Mouse (Mus musculus) kidney, embryonic 14.5 days (tissue): ENCODE results near the gene Gfm2. TPM values are rescaled to one million over a fixed set of nuclear protein-coding genes. Genes with fewer than 3 reads are reported as not detected.

Experiments
- ATAC-seq: fragments of 200-750 bp; cut with Nextera tagmentation; 2 replicates; pipeline ENCODE4 v1.8.0; 2017; ENCODE audit warnings: moderate number of reproducible peaks, mild to moderate bottlenecking, moderate TSS enrichment, moderate library complexity; ENCODE audit not compliant: low FRiP score, low TSS enrichment
- H3K27ac ChIP-seq: fragments of 300-500 bp; sonication (generic); 2 replicates; pipeline ENCODE4 v1.5.1; 2014; ENCODE audit warnings: low read depth, mild to moderate bottlenecking, low read length, moderate library complexity, mixed read lengths
- H3K27me3 ChIP-seq: fragments of 300-500 bp; sonication (generic); 2 replicates; pipeline ENCODE4 v1.6.1; 2014; ENCODE audit warnings: mild to moderate bottlenecking, low read length; ENCODE audit not compliant: control insufficient read depth, insufficient read depth
- H3K36me3 ChIP-seq: fragments of 300-500 bp; sonication (generic); 2 replicates; pipeline ENCODE4 v1.6.1; 2014; ENCODE audit warnings: low read length, mixed read lengths; ENCODE audit not compliant: control insufficient read depth, insufficient read depth
- H3K4me1 ChIP-seq: fragments of 300-500 bp; sonication (generic); 2 replicates; pipeline ENCODE4 v1.6.1; 2014; ENCODE audit warnings: low read length, mixed read lengths; ENCODE audit not compliant: control insufficient read depth, insufficient read depth
- H3K4me2 ChIP-seq: fragments of 300-500 bp; sonication (generic); replicated peaks from 2 replicates; pipeline ENCODE4 v1.6.1; 2014; ENCODE audit warnings: low read depth, mild to moderate bottlenecking, low read length
- H3K4me3 ChIP-seq: fragments of 300-500 bp; sonication (generic); 2 replicates; pipeline ENCODE4 v1.5.1; 2014; ENCODE audit warnings: mild to moderate bottlenecking, low read length
- H3K9ac ChIP-seq: fragments of 300-500 bp; sonication (generic); 2 replicates; pipeline ENCODE4 v1.6.1; 2014; ENCODE audit warnings: low read depth, mild to moderate bottlenecking, low read length, moderate library complexity
- H3K9me3 ChIP-seq: fragments of 300-500 bp; sonication (generic); 2 replicates; pipeline ENCODE4 v1.6.1; 2016; ENCODE audit warnings: low read length; ENCODE audit not compliant: control insufficient read depth
- WGBS: fragments of 180-500 bp; shearing (Covaris S2); extraction: QIAGEN DNeasy Blood & Tissue Kit; methylation state at CpG from one replicate; pipeline ENCODE4 v1.1.7; 2014; 5-methylcytosine and 5-hydroxymethylcytosine counted together
- polyA plus RNA-seq: library from polyadenylated mRNA; unstranded; fragments of >200 nt; fragmentation: Nextera tagmentation; extraction: Ambion mirVana; gene quantifications from 2 replicates; pipeline ENCODE4 v1.2.1, GENCODE M21; 2014

Gene Gfm2
- polyA plus RNA-seq, 1 experiment from 2014 or later = 35.3 TPM

DNA sequence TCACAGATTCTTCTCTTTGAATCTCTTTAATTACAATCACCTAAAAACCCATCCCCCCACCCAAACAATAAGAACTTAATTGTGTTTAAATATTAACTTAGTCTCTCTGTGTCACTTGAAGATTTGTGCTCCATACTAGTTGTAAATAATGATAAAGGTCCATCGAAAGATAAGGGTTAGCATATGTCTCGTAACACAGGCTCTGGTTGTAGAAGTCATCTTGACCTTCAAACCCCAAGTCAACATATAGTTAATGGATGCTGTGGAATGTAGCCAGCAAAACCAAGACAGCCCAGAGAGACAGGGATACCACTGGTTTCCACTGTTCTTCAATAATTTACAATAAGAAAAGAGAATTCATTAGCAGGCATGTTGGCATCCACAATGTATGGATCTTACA is 46.4 kb downstream of the Gfm2 start:
- 72% methylated on average over 2 of the region's 2 CpGs for WGBS
- Histone ChIP-seq H3K4me2 (no peak overlapping the region), H3K9me3 (no peaks in the 10 kb centered on the region), H3K4me1 (no peaks in the 10 kb centered on the region), H3K4me3 (no peak overlapping the region), H3K27me3 (no peaks in the 10 kb centered on the region), H3K36me3 (peaks cover 19% of the 10 kb centered on the region), H3K9ac (no peak overlapping the region), H3K27ac (no peak overlapping the region)
- ATAC-seq = no peak

DNA sequence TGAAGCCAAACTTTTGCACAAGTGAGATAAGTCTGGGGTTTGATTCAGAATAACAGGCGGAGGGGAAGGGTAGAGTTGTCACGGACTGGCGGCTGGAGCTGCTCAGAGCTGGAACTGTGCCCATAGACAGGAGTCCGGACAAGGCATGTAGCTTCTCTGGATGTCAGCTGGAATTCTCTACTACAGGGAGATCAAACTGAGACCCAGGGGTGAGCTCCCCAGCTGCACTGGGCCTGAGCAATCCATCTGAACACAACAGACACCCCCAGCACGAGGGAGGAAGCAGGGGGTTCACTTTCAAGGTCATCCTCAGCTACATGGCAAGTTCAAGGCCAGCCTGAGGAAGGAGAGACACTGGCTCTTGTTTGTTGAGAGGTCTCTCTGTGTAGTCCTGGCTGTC is 46.9 kb downstream of the Gfm2 start:
- H3K27ac ChIP-seq = no peak overlapping the region
- H3K9ac ChIP-seq = no peak overlapping the region
- no peaks in the 10 kb centered on the region for H3K9me3 ChIP-seq
- no peaks in the 10 kb centered on the region for H3K4me1 ChIP-seq
- peaks cover 15% of the 10 kb centered on the region for H3K36me3 ChIP-seq
- 69% methylated on average over 5 of the region's 5 CpGs for WGBS
- ATAC-seq = no peak
- H3K4me3 ChIP-seq = no peak overlapping the region
- H3K27me3 ChIP-seq = no peaks in the 10 kb centered on the region
- H3K4me2 ChIP-seq = no peak overlapping the region

DNA sequence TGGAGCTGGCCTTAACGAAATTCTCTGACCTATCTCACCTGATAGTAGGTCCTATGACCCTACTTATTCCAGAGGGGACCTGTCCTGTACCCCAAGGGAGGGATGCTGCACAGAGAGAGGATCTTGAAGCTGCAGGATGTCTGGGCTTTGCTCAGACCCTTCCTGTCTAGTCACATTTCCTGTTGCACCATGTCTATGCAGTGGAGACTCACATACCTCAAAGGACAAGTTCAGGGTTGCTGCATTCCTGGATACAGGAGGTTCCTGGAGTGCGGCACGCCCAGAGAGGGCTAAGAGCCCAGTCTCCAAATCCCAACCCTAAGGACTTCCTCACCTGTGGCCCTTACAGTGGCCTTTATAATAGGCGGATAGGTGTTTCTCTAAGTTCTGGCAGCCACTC is 48.6 kb downstream of the Gfm2 start:
- 85% methylated on average over 4 of the region's 4 CpGs for WGBS

DNA sequence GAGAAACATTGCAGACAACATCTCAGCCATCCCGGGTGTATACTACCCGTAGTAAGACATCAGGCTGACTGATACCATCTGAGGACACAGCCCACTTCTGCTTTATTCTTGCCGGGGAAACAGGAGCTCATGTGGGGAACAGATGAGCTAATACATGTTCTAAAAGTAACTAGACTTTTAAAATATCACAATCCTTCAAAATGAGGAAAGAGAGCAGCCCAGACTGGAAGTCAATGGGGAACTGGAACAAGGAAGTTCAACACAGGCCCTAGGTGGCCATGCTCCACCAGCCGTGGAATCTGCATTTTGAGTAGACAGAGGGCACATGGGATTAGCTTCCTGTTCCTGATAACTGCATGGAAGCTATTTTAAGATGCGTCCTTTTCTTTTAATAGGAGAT is 50.0 kb downstream of the Gfm2 start:
- 84% methylated on average over 5 of the region's 5 CpGs for WGBS
- H3K36me3 ChIP-seq = no peaks in the 10 kb centered on the region

More for the DNA sequence above, 48.6 kb downstream of the Gfm2 start:
- H3K9me3 ChIP-seq = no peaks in the 10 kb centered on the region
- ATAC-seq = no peak
- H3K4me2 ChIP-seq = no peak overlapping the region
- 0 out of 2 replicates have a peak, but pooled peaks cover under 1% of the 10 kb centered on the region for H3K36me3 ChIP-seq
- no peaks in the 10 kb centered on the region for H3K4me1 ChIP-seq
- H3K9ac ChIP-seq = no peak overlapping the region
- no peaks in the 10 kb centered on the region for H3K27me3 ChIP-seq
- no peak overlapping the region for H3K4me3 ChIP-seq
- H3K27ac ChIP-seq = no peak overlapping the region

DNA sequence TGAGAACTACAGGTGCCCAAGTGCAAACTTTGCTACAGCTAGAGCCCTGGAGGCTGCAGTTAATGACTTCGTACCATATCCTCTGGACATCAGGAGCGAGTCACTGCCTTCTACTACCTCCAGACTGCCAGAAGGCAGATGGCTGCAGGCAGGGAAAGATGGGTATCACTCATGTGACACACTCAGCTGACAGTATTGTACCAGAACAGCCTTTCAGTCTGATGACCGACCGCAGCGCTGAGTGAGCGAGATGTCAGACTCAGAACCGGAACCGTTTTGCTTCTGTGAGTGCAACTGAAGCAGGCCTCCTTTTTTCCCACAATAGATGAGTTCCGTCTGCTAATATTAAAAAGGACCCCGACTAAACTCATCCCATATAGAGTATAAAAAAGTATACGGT is 54.9 kb downstream of the Gfm2 start:
- WGBS = 86% methylated on average over 11 of the region's 11 CpGs
- no peaks in the 10 kb centered on the region for H3K9me3 ChIP-seq
- H3K36me3 ChIP-seq = no peaks in the 10 kb centered on the region
- no peak overlapping the region for H3K4me2 ChIP-seq
- no peak for ATAC-seq
- no peaks in the 10 kb centered on the region for H3K27me3 ChIP-seq
- no peak overlapping the region for H3K9ac ChIP-seq
- no peaks in the 10 kb centered on the region for H3K4me1 ChIP-seq
- no peak overlapping the region for H3K4me3 ChIP-seq
- H3K27ac ChIP-seq = no peak overlapping the region

More for the DNA sequence above, 50.0 kb downstream of the Gfm2 start:
- Histone ChIP-seq H3K27ac (no peak overlapping the region), H3K27me3 (no peaks in the 10 kb centered on the region), H3K4me3 (no peak overlapping the region), H3K4me1 (no peaks in the 10 kb centered on the region), H3K9me3 (no peaks in the 10 kb centered on the region), H3K9ac (no peak overlapping the region), H3K4me2 (no peak overlapping the region)
- ATAC-seq = no peak

DNA sequence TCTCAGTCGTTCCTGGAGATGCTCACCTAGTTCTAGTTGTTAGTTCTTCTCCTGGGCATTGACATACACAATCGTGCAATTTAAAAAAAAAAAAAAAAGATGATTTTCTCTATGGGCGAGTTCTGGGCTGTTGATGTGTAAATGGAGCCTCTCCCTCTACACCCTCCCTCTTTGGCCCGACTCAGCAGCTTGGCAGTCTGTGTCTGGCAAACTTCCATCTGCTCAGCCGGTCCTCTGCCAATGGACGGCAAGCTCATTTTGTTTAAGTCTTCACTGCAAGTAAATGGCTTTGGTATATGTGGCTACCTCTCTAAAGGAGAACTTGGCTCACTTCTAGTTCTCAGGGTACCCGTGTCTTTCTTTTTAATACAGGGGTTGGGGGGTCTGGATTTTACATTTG is 55.7 kb downstream of the Gfm2 start:
- no peak overlapping the region for H3K27ac ChIP-seq
- H3K9ac ChIP-seq = no peak overlapping the region
- ATAC-seq = no peak
- no peaks in the 10 kb centered on the region for H3K9me3 ChIP-seq
- no peaks in the 10 kb centered on the region for H3K36me3 ChIP-seq
- no peaks in the 10 kb centered on the region for H3K4me1 ChIP-seq
- H3K4me3 ChIP-seq = no peak overlapping the region
- WGBS = 69% methylated on average over 7 of the region's 7 CpGs
- no peak overlapping the region for H3K4me2 ChIP-seq
- no peaks in the 10 kb centered on the region for H3K27me3 ChIP-seq

DNA sequence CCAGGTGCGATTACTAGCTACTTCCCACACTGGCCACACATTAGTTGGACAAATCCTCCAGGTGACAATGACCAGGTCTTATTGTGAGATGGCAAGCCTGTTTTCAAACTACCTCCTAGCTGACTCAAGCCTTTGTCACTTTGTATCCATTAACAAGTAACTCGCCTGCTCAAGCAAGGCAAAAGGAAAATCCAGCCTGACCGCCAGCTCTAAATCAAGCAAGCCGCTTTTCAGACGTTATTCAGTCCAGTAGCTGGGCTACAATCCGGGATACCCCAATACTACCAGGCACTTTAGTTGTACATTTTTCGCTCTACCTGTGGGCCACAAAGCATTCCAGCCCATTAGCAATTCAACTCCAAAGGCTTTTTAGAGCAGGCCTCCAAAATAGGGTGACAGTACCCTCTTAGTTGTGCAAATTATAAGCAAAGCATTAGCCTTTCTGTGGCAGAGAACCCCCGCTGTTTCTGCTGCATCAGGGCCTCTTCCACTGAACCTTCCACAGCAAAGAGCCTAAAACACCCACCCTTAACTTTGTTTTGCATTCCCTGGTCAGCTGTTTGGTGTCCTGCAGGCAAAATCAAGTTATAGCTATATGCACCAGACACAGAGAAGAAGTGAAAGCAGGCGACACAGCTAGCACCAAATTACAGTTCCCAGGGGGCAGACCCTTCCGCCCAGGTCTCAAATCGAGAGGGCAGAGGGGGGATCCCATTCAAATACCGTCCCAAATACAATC is 58.6 kb downstream of the Gfm2 start:
- Histone ChIP-seq H3K36me3 (no peaks in the 10 kb centered on the region), H3K27me3 (no peaks in the 10 kb centered on the region), H3K27ac (no peak overlapping the region), H3K9ac (no peak overlapping the region), H3K4me2 (no peak overlapping the region), H3K4me3 (no peak overlapping the region), H3K4me1 (no peaks in the 10 kb centered on the region), H3K9me3 (no peaks in the 10 kb centered on the region)
- ATAC-seq = no peak
- 69% methylated on average over 12 of the region's 12 CpGs for WGBS

DNA sequence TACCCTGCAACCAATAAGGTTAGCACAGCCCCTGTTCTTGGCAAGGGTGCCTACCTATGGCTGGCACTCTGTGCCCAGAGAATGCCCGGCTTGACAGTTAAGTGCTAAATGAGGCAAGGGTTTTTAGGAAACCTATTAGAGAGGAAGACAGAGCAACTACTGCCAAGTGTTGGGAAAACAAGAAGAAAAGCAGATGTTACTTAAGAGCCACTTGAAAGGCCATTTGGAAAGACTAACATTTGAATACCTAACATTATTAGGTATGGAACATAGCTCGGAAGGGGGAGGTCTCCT is 59.1 kb downstream of the Gfm2 start:
- Histone ChIP-seq H3K4me2 (no peak overlapping the region), H3K4me1 (no peaks in the 10 kb centered on the region), H3K9ac (no peak overlapping the region), H3K36me3 (no peaks in the 10 kb centered on the region), H3K27me3 (no peaks in the 10 kb centered on the region), H3K9me3 (no peaks in the 10 kb centered on the region), H3K27ac (no peak overlapping the region), H3K4me3 (no peak overlapping the region)
- WGBS = 87% methylated on average over 2 of the region's 2 CpGs
- no peak for ATAC-seq

DNA sequence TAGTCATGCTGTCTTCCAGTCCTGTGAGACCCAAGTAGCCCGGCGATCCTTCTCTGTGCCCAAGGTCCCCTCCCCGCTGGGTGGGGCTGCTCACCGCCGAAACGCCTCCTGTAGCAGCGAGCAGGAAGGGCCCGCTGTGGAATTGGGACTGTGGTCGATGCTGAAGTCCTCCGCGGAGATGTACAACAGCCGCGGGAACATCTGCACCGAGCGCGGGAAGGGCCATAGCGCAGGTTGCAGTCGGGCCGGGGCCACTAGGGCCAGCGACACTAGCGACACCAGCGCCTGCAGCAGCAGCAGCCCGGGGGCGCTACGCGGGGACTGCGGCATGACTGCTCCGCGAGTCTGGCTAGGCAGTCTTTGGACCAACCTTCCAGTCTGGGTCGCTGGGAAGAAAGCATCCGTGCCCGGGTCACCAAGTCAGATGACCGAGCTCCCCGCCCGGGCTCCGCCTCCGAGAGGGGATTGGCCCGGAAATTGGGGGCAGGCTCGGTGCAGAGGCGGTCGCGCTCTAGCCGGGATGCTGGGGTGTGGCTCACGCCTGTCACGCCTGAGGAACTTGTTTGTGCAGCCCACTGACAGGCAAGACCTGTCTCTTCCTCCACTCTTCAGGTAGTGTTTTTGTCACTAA is 60.3 kb downstream of the Gfm2 start, which contains the start of gene Hexb:
Gene Hexb (minus strand): TSS at position 426 of the 631 bp plus-strand sequence.
- no peaks in the 10 kb centered on the region for H3K4me1 ChIP-seq
- H3K9me3 ChIP-seq = no peaks in the 10 kb centered on the region
- no peaks in the 10 kb centered on the region for H3K36me3 ChIP-seq
- H3K4me2 ChIP-seq = peak within 1 kb of the TSS; percentile 83
- H3K27ac ChIP-seq = peak within 1 kb of the TSS; percentile 63; the same call in 1 of the 2 replicates
- no peaks in the 10 kb centered on the region for H3K27me3 ChIP-seq
- ATAC-seq = peak; percentile 97
- peak within 1 kb of the TSS; percentile 58 for H3K4me3 ChIP-seq
- under 1% methylated on average over 44 of the region's 45 CpGs for WGBS
- peak within 1 kb of the TSS; percentile 65 for H3K9ac ChIP-seq
